8 mouse cellular contexts compared by ENCODE assay signal in genomic region chr13:80940421-80940820, GRCm38 (mm10). TPM values are rescaled to one million over a fixed set of nuclear protein-coding genes. Genes with fewer than 3 reads are reported as not detected.
DNase-seq lines count a peak whose midpoint lies in the region; ATAC-seq lines count a peak whose summit lies in the region.

No protein-coding gene starts in this region.

- no peak for ATAC-seq in embryonic facial prominence, embryonic 15.5 days (ENCODE audit: insufficient number of reproducible peaks, low FRiP score, low TSS enrichment, low read depth)
- peak; percentile 10 to 24; a peak in 2 of 4 replicates for ATAC-seq in hematopoietic stem cell, adult 5-6 weeks (replicated peaks in 1 of 2; ENCODE audit: insufficient read depth in 1 of 2, low FRiP score in 2 of 2, low TSS enrichment in 1 of 2, low read depth in 1 of 2, poor library complexity in 2 of 2, severe bottlenecking in 2 of 2)
- ATAC-seq in stomach, embryonic 14.5 days (ENCODE audit: insufficient number of reproducible peaks, insufficient read depth, low FRiP score, low read depth), result no peak

- 76% methylated on average over 5 of the region's 5 CpGs for WGBS in embryonic facial prominence, embryonic 15.5 days
- 61% methylated on average over 5 of the region's 5 CpGs for WGBS in stomach, embryonic 14.5 days

- DNase-seq in ovary, postnatal 36 days (ENCODE audit: low spot score), result peak; percentile 26
- no peak for DNase-seq in ovary, postnatal 14 days (ENCODE audit: low spot score)
- no peak for DNase-seq in thymus, adult 18-20 months
- DNase-seq in layer of hippocampus, postnatal 36 days, result no peak
- no peak for DNase-seq in frontal cortex, postnatal 14 days (ENCODE audit: low spot score in 2 of 2)

- H3K36me3 ChIP-seq in embryonic facial prominence, embryonic 15.5 days, result no peaks in the 10 kb centered on the region
- no peaks in the 10 kb centered on the region for H3K36me3 ChIP-seq in stomach, embryonic 14.5 days (ENCODE audit: control insufficient read depth, insufficient read depth, low read length)

- H3K27ac ChIP-seq in embryonic facial prominence, embryonic 15.5 days (replicated peaks), result peak overlapping the region; percentile 1; the same call in 1 of the 2 replicates
- H3K27ac ChIP-seq in stomach, embryonic 14.5 days (ENCODE audit: low read length), result peak overlapping the region; percentile 63; the same call in 1 of the 2 replicates

- no peak overlapping the region for H3K4me3 ChIP-seq in embryonic facial prominence, embryonic 15.5 days (replicated peaks)
- no peak overlapping the region for H3K4me3 ChIP-seq in stomach, embryonic 14.5 days (ENCODE audit: low read depth, low read length)

- no peaks in the 10 kb centered on the region for H3K9me3 ChIP-seq in embryonic facial prominence, embryonic 15.5 days (replicated peaks)
- no peaks in the 10 kb centered on the region for H3K9me3 ChIP-seq in stomach, embryonic 14.5 days (ENCODE audit: control insufficient read depth, low read depth, low read length)

- no peaks in the 10 kb centered on the region for H3K27me3 ChIP-seq in embryonic facial prominence, embryonic 15.5 days
- no peaks in the 10 kb centered on the region for H3K27me3 ChIP-seq in stomach, embryonic 14.5 days (ENCODE audit: control insufficient read depth, insufficient read depth, low read length)

- no peak overlapping the region for H3K9ac ChIP-seq in embryonic facial prominence, embryonic 15.5 days
- no peak overlapping the region for H3K9ac ChIP-seq in stomach, embryonic 14.5 days (replicated peaks; ENCODE audit: low read depth, low read length)

- no peak overlapping the region for H3K4me2 ChIP-seq in embryonic facial prominence, embryonic 15.5 days (replicated peaks)
- H3K4me2 ChIP-seq in stomach, embryonic 14.5 days (replicated peaks; ENCODE audit: low read depth, low read length), result no peak overlapping the region

- no peaks in the 10 kb centered on the region for H3K4me1 ChIP-seq in embryonic facial prominence, embryonic 15.5 days
- peaks cover 7% of the 10 kb centered on the region; the same call in 1 of the 2 replicates for H3K4me1 ChIP-seq in stomach, embryonic 14.5 days (ENCODE audit: control insufficient read depth, insufficient read depth, low read length)

RNA-seq across cellular contexts. Expression of gene Arrdc3, which starts 57.2 kb away (rescaled TPM):
- 45.7 and 51.8 TPM in 2 replicates for polyA plus RNA-seq in embryonic facial prominence, embryonic 15.5 days (2015; fragmentation: Nextera tagmentation; extraction: Ambion mirVana)
- 54.8 and 81.4 TPM in 2 replicates for total RNA-seq in hematopoietic stem cell, adult 5-6 weeks (2017)
- 56.5 and 61.6 TPM in 2 replicates for polyA plus RNA-seq in stomach, embryonic 14.5 days (2014; fragmentation: Nextera tagmentation; extraction: Ambion mirVana)
- 10 to 100 TPM; 42.8 to 46.5 TPM for total RNA-seq in layer of hippocampus, postnatal 36 days (2021)

Comparison
In these comparisons a context has a peak if more than half of its experiments do, and no peak if none do; other contexts are left out.
1. ATAC-seq: peak in hematopoietic stem cell, adult 5-6 weeks (2 of 2); none in embryonic facial prominence, embryonic 15.5 days (single experiment) and stomach, embryonic 14.5 days (single experiment).